Mouse (Mus musculus) stomach, postnatal 0 days (tissue): ENCODE results near the gene Ccdc146.

ENCODE experiments used
- CTCF ChIP-seq: IDR thresholded peaks from 2 replicates; pipeline ENCODE4 v1.5.1; 2016; ENCODE audit warnings: antibody characterized with exemption, low read depth, mild to moderate bottlenecking, moderate library complexity
- EP300 ChIP-seq: optimal IDR thresholded peaks from 2 replicates; pipeline ENCODE3; 2016; ENCODE audit warnings: antibody characterized with exemption

DNA sequence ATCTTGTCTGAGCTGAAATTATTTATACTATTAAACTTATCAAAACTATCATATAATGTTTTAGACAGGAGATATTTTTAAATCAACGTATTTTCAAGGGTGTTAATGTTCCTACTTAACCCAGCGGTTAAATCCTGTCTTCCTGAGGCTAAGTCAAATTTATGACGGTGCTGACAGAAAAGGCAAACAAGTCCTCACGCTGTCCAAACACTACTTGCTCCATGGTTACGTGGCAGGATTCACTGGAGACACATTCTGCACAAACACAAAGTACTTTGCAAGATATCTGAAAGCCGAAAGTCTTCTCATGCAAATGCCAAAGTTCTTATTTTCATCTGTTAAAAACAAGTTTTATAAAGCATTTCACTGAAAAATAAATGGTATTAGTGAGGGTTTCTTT is 42.5 kb downstream of the Ccdc146 start:
- TF ChIP-seq EP300, result no peak
- TF ChIP-seq CTCF, result no peak
